Mouse (Mus musculus) liver, embryonic 16.5 days (tissue): Measurements from ENCODE around the gene Dchs2. TPM values are rescaled to one million over a fixed set of nuclear protein-coding genes. Genes with fewer than 3 reads are reported as not detected.

Experiments
- ATAC-seq: fragments of 200-750 bp; cut with Nextera tagmentation; 2 replicates; pipeline ENCODE4 v1.8.0; 2017; ENCODE audit warnings: low read depth, mild to moderate bottlenecking, moderate number of reproducible peaks, moderate library complexity
- H3K27ac ChIP-seq: fragments of 300-500 bp; sonication (generic); 2 replicates; pipeline ENCODE4 v1.5.1; 2014; ENCODE audit warnings: mild to moderate bottlenecking, low read length
- H3K27me3 ChIP-seq: fragments of 300-500 bp; sonication (generic); 2 replicates; pipeline ENCODE4 v1.6.1; 2014; ENCODE audit warnings: low read depth, low read length, mixed read lengths; ENCODE audit not compliant: control insufficient read depth, insufficient read depth
- H3K36me3 ChIP-seq: fragments of 300-500 bp; sonication (generic); 2 replicates; pipeline ENCODE4 v1.6.1; 2014; ENCODE audit warnings: mild to moderate bottlenecking; ENCODE audit not compliant: control insufficient read depth, insufficient read depth
- H3K4me1 ChIP-seq: fragments of 300-500 bp; sonication (generic); 2 replicates; pipeline ENCODE4 v1.6.1; 2014; ENCODE audit warnings: low read depth, low read length, mixed read lengths; ENCODE audit not compliant: control insufficient read depth
- H3K4me2 ChIP-seq: fragments of 300-500 bp; sonication (generic); 2 replicates; pipeline ENCODE4 v1.6.1; 2014; ENCODE audit warnings: low read depth, low read length, mixed read lengths
- H3K4me3 ChIP-seq: fragments of 300-500 bp; sonication (generic); 2 replicates; pipeline ENCODE4 v1.5.1; 2014; ENCODE audit warnings: low read depth, mild to moderate bottlenecking, low read length
- H3K9ac ChIP-seq: fragments of 300-500 bp; sonication (generic); 2 replicates; pipeline ENCODE4 v1.6.1; 2014; ENCODE audit warnings: low read depth, low read length
- H3K9me3 ChIP-seq: fragments of 300-500 bp; sonication (generic); replicated peaks from 2 replicates; pipeline ENCODE4 v1.6.1; 2016; ENCODE audit warnings: low read length; ENCODE audit not compliant: control insufficient read depth
- WGBS: fragments of 180-500 bp; shearing (Covaris S2); extraction: QIAGEN DNeasy Blood & Tissue Kit; methylation state at CpG from one replicate; pipeline ENCODE4 v1.1.7; 2014; ENCODE audit not compliant: insufficient replicate concordance; 5-methylcytosine and 5-hydroxymethylcytosine counted together
- polyA plus RNA-seq: library from polyadenylated mRNA; unstranded; fragments of >200 nt; fragmentation: Nextera tagmentation; extraction: Ambion mirVana; gene quantifications from 2 replicates; pipeline ENCODE4 v1.2.1, GENCODE M21; 2015

Dchs2 gene
- polyA plus RNA-seq, 1 experiment from 2014 or later: 0.01 TPM

DNA sequence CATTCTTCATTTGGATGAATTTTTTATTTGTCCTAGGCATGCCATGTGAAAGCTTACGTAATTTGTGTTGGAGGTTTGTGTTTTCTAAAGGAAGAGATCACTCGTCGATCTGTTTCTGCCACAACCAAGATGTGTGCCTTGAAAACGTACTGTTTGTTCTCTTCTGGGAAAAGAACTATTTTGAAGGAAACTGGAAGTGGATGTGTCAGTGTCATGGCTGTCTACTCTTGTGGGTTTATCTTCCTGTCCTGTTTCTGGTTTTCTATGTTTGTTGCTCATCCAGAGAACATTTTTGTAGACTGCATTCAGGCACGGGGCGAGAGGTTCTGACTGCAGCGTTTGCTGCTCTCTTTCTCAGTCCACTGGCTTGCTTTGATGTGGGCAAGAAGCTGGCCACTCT is 124.2 kb downstream of the Dchs2 start:
- H3K4me3 ChIP-seq: no peak overlapping the region
- no peaks in the 10 kb centered on the region for H3K9me3 ChIP-seq
- no peaks in the 10 kb centered on the region for H3K36me3 ChIP-seq
- no peak for ATAC-seq
- no peak overlapping the region for H3K9ac ChIP-seq
- H3K27ac ChIP-seq: no peak overlapping the region
- 20% methylated on average over 7 of the region's 7 CpGs for WGBS
- no peaks in the 10 kb centered on the region for H3K4me1 ChIP-seq
- no peaks in the 10 kb centered on the region for H3K27me3 ChIP-seq
- H3K4me2 ChIP-seq: no peak overlapping the region

DNA sequence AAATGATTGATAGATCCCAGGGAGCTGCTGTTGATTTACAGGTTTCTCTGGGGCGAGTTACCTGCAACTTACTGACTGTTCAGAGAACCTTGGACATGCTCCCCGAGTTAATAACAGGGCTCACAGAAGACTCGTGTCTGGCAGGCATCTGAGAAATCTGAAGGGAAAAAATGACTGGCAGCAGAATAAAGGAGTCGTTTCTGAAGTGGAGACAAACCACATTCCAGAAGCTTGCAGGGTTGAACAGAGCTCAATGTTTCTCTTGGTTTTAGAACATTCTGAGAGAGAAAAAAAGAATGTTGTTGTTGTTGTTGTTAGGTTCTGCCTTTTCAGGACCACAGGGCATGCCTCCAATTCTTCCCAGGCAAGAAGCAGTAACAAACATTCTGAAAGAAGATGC is 131.7 kb downstream of the Dchs2 start:
- Histone ChIP-seq H3K9me3 (no peaks in the 10 kb centered on the region), H3K4me2 (no peak overlapping the region), H3K27me3 (no peaks in the 10 kb centered on the region), H3K36me3 (no peaks in the 10 kb centered on the region), H3K27ac (no peak overlapping the region), H3K4me3 (no peak overlapping the region), H3K4me1 (no peaks in the 10 kb centered on the region), H3K9ac (no peak overlapping the region)
- 50% methylated on average over 4 of the region's 4 CpGs for WGBS
- ATAC-seq: no peak

DNA sequence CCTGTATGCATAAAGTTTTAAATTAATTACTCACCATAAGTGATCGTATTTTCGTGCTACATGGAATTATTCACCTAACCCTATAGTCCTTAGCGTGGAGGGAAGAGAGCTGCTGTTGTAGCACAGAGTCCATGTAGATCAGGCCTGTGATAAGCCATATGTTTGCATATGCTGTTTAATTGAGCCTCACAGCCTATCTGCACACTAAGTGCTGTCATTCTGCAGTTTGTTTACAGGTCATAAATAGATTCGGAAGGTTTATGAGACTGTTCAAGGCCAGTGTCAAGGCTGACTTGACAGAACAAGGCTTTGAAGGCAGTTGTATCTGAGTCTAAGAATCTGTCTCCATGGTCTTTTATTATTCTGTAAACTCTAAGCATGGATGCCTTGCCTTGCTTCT is 138.3 kb downstream of the Dchs2 start:
- 62% methylated on average over 4 of the region's 4 CpGs for WGBS
- ATAC-seq: no peak

DNA sequence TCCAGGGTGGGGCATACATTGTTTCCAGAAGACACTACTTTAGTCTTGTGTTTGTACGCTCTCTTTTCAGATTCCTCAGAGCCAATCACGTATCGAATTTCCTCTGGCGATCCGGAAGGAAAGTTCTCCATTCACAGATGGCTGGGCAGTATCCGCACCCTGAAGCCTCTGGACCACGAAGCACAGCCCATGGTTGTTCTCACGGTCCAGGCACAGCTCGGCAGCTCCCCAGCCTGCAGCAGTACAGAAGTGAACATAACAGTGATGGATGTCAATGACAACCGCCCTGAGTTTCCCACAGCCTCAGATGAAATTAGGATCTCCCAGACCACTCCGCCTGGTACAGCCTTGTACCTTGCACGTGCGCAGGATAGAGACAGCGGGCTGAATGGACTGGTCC is 142.5 kb downstream of the Dchs2 start:
- WGBS: 70% methylated on average over 14 of the region's 14 CpGs
- H3K4me3 ChIP-seq: no peak overlapping the region
- no peak overlapping the region for H3K27ac ChIP-seq
- no peaks in the 10 kb centered on the region for H3K9me3 ChIP-seq
- no peaks in the 10 kb centered on the region for H3K27me3 ChIP-seq
- no peaks in the 10 kb centered on the region for H3K4me1 ChIP-seq
- H3K36me3 ChIP-seq: no peaks in the 10 kb centered on the region
- ATAC-seq: no peak
- no peak overlapping the region for H3K4me2 ChIP-seq
- H3K9ac ChIP-seq: no peak overlapping the region

More for the DNA sequence above, 138.3 kb downstream of the Dchs2 start:
- no peaks in the 10 kb centered on the region for H3K27me3 ChIP-seq
- no peak overlapping the region for H3K27ac ChIP-seq
- no peaks in the 10 kb centered on the region for H3K9me3 ChIP-seq
- H3K9ac ChIP-seq: no peak overlapping the region
- no peak overlapping the region for H3K4me2 ChIP-seq
- H3K4me1 ChIP-seq: no peaks in the 10 kb centered on the region
- no peak overlapping the region for H3K4me3 ChIP-seq
- no peaks in the 10 kb centered on the region for H3K36me3 ChIP-seq

DNA sequence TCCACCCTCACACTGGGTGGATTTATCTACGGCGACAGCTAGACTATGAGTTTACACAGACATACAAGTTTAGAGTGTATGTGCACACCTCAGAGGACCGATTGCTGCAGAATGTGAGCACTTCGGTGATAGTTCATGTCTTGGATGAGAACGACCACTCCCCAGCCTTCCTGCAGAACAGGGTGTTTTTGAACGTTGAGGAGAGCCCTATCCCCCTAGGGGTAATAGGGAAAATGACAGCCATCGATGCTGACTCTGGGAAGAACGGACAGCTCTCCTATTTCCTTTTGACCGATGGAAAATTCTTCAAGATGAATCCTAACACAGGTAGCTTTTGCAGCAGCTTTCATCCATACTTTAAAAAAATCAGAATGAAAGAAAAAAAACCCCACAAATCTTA is 143.2 kb downstream of the Dchs2 start:
- Histone ChIP-seq H3K27ac (no peak overlapping the region), H3K4me2 (no peak overlapping the region), H3K4me3 (no peak overlapping the region), H3K4me1 (no peaks in the 10 kb centered on the region), H3K36me3 (no peaks in the 10 kb centered on the region), H3K27me3 (no peaks in the 10 kb centered on the region), H3K9me3 (no peaks in the 10 kb centered on the region), H3K9ac (no peak overlapping the region)
- WGBS: 55% methylated on average over 9 of the region's 9 CpGs
- no peak for ATAC-seq

DNA sequence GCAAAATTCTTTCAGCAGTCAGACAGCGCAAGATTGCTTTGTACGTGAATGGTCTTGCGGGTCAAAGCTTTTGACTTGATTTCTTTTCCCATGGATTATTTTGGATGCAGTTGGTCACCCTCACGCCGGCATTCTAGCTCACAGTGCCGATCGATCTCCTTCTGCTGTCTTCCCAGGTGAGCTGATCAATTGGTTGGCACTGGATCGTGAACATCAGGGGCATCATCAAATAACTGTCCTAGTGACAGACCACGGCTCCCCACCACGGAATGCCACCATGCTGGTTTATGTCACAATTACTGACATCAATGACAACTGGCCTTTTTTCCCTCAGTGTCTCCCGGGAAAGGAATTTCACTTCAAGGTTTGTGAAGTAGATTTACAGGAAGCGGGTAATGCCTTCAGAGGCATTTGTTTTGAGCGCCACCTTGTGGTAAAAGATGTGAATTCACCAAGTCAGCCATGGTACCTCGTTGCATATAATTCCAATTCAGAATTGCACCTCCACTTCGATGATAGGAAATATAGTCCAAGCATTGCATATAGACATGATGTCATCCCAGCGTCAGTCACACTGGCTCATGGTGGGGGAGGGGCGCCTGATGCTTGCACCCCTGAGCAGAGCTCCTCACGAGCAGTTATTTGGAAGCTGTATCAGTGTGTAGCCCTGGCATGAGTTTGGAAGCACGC is 146.0 kb downstream of the Dchs2 start:
- no peak overlapping the region for H3K4me3 ChIP-seq
- 36% methylated on average over 19 of the region's 19 CpGs for WGBS
- H3K4me1 ChIP-seq: no peaks in the 10 kb centered on the region
- no peaks in the 10 kb centered on the region for H3K9me3 ChIP-seq
- no peak overlapping the region for H3K27ac ChIP-seq
- ATAC-seq: no peak
- H3K9ac ChIP-seq: no peak overlapping the region
- H3K27me3 ChIP-seq: no peaks in the 10 kb centered on the region
- H3K36me3 ChIP-seq: no peaks in the 10 kb centered on the region
- no peak overlapping the region for H3K4me2 ChIP-seq

DNA sequence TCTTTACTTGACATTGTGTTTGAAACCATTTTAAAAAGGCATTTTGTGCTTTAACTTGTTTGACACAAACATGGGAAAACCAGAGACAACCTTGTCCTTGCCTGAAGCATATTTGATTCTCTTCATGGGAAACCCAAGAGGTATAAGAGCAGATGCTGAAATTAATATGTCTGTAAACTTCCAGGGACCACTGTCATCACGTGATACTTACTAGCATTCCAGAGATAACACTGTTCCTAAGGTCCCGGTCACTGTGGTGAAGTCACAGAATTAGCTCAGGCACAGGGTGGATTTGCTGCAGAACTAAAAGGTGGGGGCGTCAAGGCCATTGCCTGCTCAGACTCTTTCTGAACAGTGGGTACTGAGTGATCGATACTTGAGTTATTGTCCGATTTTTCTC is 148.0 kb downstream of the Dchs2 start:
- Histone ChIP-seq H3K4me1 (no peaks in the 10 kb centered on the region), H3K27me3 (no peaks in the 10 kb centered on the region), H3K4me2 (no peak overlapping the region), H3K4me3 (no peak overlapping the region), H3K9ac (no peak overlapping the region), H3K27ac (no peak overlapping the region), H3K9me3 (no peaks in the 10 kb centered on the region), H3K36me3 (no peaks in the 10 kb centered on the region)
- WGBS: 50% methylated on average over 5 of the region's 5 CpGs
- no peak for ATAC-seq

DNA sequence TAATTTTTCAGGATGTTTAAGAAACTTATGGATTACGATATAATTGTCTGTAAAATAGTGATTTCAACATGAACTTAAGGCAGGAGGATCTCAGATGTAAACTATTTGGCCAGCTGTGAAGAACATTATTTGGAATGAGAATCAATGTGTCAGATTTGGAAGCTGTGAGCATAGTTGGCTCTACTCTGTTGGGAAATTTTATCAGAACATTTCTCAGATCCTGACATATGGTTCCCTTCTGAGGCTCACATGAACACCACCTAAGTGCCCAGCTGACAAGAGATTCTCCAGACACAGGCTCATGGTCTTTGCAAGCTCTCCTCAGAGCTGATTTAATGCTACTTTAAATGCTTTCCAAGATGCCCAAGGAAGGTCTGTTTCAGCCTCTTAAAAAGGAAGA is 156.1 kb downstream of the Dchs2 start:
- no peak overlapping the region for H3K27ac ChIP-seq
- no peak overlapping the region for H3K4me3 ChIP-seq
- no peaks in the 10 kb centered on the region for H3K36me3 ChIP-seq
- ATAC-seq: no peak
- 48% methylated on average over 1 of the region's 1 CpGs for WGBS
- H3K4me1 ChIP-seq: no peaks in the 10 kb centered on the region
- no peaks in the 10 kb centered on the region for H3K9me3 ChIP-seq
- no peak overlapping the region for H3K4me2 ChIP-seq
- H3K27me3 ChIP-seq: no peaks in the 10 kb centered on the region
- no peak overlapping the region for H3K9ac ChIP-seq

DNA sequence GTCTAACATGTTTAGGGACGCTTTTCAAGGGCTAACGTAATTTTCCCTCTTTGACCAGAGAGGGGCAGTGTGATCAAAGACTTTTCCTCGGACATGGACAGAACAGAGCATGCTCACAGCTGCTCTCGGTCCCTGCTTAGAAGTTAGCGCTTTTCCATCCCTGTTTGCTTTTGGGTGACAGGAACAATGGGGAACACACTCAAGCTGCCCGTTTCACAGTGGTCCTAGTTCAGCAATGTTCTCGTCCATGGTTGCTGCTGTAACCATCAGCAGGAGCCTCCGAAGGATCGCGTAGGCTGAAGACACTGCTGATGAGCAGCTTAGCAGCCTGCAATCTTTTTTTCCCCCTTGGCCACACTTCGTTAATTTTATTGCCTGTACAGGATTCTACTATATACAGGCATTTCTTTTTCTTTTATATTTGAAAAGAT is 159.2 kb downstream of the Dchs2 start:
- no peak overlapping the region for H3K9ac ChIP-seq
- peak overlapping the region; percentile 18; the same call in 1 of the 2 replicates for H3K4me2 ChIP-seq
- H3K36me3 ChIP-seq: no peaks in the 10 kb centered on the region
- ATAC-seq: no peak
- no peak overlapping the region for H3K27ac ChIP-seq
- H3K27me3 ChIP-seq: no peaks in the 10 kb centered on the region
- no peaks in the 10 kb centered on the region for H3K9me3 ChIP-seq
- no peak overlapping the region for H3K4me3 ChIP-seq
- H3K4me1 ChIP-seq: no peaks in the 10 kb centered on the region
- WGBS: 8% methylated on average over 11 of the region's 11 CpGs
